Mouse (Mus musculus) yolk sac, embryonic 10.5 days (tissue): Measurements from ENCODE around the gene Syndig1l.
A peak's percentile ranks its signal among the peaks of the same experiment; 100 is the strongest.

ENCODE experiments used
- DNase-seq: peaks from one replicate; pipeline ENCODE4 v3.0.0-alpha.2; 2017; ENCODE audit warnings: low spot score

Syndig1l gene

DNA sequence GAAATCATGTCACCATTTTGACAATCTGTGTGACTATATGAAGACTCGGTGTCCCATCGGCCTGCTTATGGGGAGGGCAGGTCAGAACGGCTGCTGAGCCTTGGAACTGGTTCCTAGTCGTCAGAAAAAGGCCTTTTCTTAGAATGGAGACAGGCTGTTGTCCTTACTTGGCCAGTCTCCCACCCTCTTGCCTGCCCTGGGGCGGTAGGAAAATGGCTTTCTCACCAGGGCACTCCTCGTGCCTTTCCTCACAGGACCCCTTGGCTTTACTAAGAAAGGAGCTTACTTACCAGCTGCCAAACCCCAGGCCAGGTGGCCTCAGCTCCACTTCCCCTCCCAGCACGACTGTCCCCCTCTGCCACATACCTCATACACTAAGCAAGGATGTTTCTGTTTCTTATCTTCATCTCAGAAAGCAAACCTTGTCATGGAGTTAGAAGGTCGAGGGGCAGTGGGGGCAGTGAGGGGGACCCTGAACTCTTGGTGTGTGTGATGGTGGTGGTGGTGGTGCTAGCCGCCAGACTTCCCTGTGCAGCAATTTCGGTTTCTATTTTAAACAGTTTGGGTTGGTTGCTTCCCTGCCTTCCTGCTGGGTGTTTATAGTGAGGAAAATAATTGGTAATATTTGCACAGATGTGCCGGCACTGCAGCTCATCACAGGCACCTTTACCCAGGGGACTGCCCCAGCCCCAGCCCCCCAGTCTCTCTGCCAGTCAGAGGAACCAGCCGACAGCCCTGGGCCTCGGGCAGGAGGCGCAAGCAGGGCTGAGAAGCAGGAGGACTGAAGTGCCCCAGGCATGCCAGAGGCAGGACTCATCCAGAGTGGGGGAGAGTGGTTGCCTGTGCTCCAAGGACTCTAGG, 23.7 kb downstream of the Syndig1l start:
- no peak for DNase-seq

DNA sequence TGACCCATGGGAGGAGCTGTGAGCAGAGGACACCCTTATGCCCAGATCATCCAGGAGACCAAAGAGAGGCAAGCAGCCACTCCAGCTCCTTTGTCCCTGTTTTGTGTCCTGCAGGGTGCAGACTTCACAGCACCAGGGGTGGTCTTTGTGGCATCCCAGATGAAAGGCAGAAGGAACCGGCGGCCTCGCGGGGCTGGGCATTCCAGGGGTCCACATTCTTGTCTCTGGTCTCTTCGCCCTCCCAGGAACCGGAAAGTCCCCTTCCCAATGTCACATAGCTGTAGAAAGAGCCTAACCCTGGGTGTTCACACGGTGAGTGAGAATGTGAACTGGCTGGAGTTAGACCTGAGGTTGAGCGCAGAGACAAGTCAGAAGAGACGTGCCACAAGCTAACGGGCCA, 27.0 kb downstream of the Syndig1l start:
- no peak for DNase-seq

DNA sequence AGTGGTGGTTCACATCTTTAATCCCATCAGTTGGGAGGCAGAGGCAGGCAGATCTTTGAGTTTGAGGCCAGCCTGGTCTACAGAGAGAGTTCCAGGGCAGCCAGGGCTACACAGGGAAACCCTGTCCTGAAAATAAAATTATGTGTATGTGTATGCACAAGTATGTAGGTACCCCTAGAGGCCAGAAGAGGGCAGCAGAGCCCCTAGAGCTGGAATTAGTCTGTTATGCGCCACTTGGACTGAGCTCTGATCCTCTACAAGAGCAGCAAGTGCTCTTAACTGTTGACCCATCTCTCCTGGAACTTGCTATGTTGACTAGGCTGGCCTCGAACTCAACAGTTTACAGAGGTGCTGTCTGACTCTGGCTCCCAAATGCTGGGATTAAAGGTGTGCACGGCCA, 28.1 kb downstream of the Syndig1l start:
- peak; percentile 10 for DNase-seq

DNA sequence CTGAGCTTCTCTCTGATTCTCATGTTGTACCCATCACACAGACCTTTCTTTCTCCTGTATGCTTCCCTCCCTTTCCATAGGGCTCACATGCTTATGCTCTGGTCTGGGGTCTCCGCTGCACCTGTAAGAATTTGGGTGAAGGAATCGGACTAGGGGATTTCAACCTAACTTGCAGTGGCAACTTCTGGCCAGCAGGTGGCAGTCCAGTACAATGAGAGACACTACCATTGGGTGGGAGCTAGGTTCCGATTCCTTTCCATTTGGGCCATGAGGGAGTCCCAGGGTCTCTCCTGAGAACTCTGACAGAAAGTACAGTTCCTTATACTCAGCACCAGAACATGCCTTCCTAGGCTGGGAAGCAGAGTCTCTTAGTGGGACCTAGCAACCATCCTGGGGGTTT, 44.7 kb downstream of the Syndig1l start:
- DNase-seq: no peak

DNA sequence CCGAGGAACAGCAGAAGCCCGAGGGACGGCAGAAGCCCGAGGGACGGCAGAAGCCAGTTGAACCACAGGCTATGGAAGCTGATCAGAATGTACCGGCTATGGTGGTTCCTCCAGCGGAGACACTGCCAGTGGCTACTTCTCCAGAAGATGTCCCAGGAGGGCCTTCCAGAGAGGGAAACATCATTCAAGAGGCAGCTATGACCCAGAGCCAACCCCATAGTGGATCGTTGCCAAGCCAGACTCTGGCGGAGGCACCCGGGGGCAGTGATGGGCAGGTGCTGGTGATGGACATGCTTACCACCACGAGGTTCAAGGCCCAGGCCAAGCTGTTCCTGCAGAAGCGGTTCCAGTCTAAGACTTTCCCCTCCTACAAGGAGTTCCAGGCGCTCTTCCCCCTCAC, 48.4 kb downstream of the Syndig1l start:
- no peak for DNase-seq

DNA sequence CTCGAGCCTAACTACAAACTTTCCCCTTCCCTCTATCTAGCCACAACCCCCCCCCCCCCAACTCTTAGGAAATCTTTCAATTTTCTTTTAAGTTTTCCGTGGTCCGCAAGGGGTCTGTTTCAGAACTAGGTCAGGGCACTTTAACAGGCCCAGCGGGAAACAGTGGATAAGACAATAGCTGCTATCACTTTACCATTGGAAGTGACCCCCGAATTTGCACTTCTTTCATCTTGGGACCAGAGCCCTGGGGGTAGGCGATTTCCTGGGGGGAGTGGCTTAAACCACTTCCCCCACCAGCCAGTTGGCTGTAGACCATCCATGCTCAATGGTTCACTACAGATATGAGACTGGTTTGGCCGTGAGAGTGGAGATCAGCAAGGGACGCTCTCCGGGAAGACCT, 58.0 kb downstream of the Syndig1l start, which contains the start of gene Vrtn:
TSS of gene Vrtn (plus strand) at position 366 of the 400 bp plus-strand sequence.
- no peak for DNase-seq

DNA sequence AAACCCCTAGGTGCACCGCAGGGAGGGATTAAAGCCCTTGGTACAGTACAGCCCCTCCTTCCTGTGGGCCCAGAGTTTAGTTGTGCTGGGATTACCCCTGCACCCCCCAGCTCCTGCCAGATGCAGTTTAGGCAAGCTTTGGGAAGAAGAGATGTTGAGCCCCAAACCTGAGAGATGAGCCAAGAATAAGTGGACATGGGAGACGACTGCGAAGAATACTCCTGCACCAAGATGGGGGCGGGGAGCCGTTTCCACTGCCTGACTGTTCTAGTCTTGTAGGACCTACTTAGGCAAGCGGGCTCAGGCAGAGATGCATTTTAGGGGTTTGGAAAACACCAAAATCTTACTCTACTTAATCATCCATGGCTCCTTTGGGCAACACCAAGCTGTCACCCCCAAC, 58.4 kb downstream of the Syndig1l start:
- no peak for DNase-seq

DNA sequence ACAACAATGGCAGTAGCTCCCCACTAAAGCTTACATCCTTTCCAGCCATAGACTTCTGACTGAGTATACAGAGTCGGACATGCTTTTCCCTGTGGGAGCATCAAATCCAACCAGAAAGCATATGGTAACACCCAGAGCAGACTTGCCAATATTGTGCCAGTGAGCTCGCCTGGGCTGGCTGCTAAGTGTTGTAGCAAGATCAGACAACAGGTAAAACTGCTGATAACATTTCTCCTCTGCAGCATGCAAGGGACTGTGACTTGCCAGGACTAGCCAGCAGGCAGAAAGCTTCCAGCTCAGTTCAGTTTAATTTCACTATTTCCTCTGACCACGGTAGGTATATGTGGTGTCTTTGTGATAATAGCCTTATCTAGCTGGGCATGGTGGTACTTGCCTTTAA, 66.8 kb downstream of the Syndig1l start:
- DNase-seq: no peak
